Mouse (Mus musculus) megakaryocyte, embryonic 14.5 days (primary cell): ENCODE data around the gene Atr.

Experiments
- FLI1 ChIP-seq: IDR thresholded peaks from 2 replicates; pipeline ENCODE4 v1.6.1; 2012; ENCODE audit warnings: low read length, inconsistent platforms, mixed read lengths
- GATA1 ChIP-seq: IDR thresholded peaks from 3 replicates; pipeline ENCODE4 v1.6.1; 2012; ENCODE audit warnings: mixed read lengths, low read length, inconsistent platforms, borderline replicate concordance

DNA sequence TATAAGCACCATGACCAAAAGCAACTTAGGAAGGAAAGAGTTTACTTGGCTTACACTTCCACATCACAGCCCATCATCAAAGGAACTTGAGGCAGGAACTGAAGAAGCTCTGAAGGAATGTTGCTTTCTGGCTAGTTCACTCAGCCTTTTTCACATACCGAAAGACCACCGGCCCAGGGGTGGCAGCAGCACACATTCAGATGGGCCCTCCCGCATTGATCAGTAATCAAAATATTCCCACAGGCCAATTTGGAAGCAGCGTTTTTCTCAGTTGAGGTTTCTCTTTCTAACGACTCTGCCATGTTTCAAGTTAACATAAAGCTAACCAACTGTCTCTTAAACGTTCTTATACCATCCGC is 96.8 kb downstream of the Atr start:
- TF ChIP-seq GATA1 (no peak), FLI1 (no peak)
